Mouse (Mus musculus) thymus, adult 2 months (tissue): ENCODE results near the gene Snapc4.

ENCODE experiments used
- CTCF ChIP-seq: fragments of 200-500 bp; IDR thresholded peaks from 2 replicates; pipeline ENCODE4 v1.5.1; 2012; ENCODE audit warnings: mild to moderate bottlenecking, control low read depth, low read length, moderate library complexity, borderline replicate concordance; ENCODE audit not compliant: control insufficient read depth, poor library complexity, insufficient read depth; ENCODE audit errors: extremely low read depth
- POLR2A ChIP-seq: fragments of 200-500 bp; IDR thresholded peaks from 2 replicates; pipeline ENCODE4 v1.6.1; 2012; ENCODE audit warnings: mild to moderate bottlenecking, low read length, control low read depth, moderate library complexity; ENCODE audit not compliant: control insufficient read depth, poor library complexity, insufficient read depth; ENCODE audit errors: extremely low read depth

DNA sequence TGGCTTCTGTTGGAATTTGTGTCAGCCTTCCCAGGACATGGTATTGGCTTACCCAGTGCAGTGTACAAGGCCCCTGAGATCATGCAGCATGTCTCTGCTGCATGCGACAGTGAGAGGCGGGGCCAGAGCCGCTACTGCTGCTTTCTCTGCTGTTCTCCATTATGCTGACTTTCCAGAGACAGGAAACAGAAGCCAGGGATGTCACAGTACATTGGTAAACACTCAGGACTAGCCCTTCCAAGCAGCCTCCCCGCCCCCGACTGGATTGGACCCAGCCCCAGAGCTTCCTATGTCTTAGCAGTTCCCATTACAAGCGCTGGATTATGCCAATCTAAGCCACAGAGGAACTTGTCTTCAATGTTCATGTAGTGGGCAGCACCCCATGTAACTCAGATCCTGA lies 32.2 kb downstream of the Snapc4 start:
- TF ChIP-seq CTCF = no peak
- TF ChIP-seq POLR2A = no peak
